Mouse (Mus musculus) embryo, embryonic 11 days (tissue): Measurements from ENCODE around the gene Fam214b.

Experiments used
- DNase-seq: peaks from one replicate; pipeline ENCODE4 v3.0.0-alpha.2; 2015

Gene Fam214b

GRCm38 (mm10) chr4:43038567-43039495 is 7.2 kb downstream of the Fam214b start:
- DNase-seq: no peak

DNA sequence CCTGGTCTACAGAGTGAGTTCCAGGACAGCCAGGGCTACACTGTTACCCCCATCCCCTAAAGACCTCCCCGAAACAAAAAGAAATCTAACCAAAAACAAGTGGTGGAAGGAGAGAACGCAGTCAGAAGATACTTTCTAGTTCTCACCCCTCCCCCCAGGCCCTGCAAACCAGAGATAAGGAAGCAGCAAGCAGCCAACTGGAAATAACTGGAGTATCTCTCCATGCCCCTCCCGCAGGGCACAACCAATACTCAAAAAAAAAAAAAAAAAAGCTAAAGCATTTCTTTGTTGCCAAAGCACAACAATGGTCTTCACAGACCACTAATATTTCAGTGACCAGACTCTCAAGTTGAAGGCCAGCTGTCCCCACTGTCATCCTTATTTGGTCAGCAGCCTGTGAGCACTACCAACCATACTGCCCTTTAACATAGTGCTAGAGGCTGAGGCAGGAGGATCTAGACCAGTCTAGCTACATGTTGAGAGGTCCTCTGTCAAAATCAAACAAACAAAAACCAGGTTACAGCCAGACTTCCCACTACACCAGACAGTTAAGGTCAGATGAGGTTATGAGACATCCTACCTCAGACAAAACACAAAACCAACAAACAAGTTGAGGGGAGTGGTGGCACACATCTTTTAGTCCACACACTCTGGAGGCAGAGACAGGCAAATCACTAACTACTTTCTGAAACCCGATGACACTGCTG is 8.0 kb downstream of the Fam214b start:
- DNase-seq: no peak

GRCm38 (mm10) chr4:43036356-43036755 is 9.7 kb downstream of the Fam214b start:
- no peak for DNase-seq

- no peak for DNase-seq
Measured at GRCm38 (mm10) chr4:43035851-43036250, 10.2 kb downstream of the Fam214b start.

DNA sequence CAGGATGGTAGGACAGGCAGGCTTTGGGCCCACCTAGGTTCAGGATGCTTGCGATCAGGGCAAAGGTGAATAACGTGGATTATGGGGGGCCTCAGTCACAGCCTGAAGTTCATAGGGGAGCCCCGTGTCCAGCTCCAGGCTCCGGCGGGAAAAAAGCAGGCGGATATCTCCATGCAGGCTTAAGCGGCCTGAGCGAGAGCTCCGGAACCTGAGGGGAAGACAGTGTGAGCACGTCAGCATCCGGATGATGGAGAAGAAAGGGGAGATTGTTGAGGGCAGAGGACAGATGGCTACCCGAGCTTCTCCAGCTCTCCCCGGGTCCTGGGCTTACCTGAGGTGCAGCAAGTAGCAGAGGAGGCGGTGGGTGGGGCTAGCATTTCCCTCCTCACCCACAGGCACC is 12.5 kb downstream of the Fam214b start:
- no peak for DNase-seq

DNA sequence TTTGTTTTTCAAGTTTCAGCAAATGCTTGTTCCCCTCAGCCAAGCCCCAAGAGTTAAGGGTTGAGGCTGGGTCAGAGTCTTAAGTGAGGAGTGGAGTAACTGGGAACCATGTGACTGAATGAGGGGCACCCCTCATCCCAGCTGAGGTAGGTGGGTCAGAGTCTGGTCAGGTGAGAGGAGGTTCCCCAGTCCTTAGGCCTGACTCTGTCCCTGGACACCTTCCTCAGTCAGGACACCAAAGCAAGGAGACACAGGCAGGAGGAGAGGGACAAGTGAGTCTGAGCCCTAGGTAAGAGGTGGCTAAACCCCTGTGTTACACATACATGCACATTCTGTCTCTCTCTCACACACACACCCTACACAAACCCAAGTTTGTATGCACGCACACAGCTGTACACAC is 13.5 kb downstream of the Fam214b start:
- DNase-seq: no peak

GRCm38 (mm10) chr4:43031237-43031995 is 14.6 kb downstream of the Fam214b start, which contains the start of gene Stoml2:
Gene Stoml2 (minus strand): TSS chr4:43031710.
- peak; percentile 97 for DNase-seq

- DNase-seq: peak; percentile 36
Measured at GRCm38 (mm10) chr4:43030780-43031230, 15.2 kb downstream of the Fam214b start.

DNA sequence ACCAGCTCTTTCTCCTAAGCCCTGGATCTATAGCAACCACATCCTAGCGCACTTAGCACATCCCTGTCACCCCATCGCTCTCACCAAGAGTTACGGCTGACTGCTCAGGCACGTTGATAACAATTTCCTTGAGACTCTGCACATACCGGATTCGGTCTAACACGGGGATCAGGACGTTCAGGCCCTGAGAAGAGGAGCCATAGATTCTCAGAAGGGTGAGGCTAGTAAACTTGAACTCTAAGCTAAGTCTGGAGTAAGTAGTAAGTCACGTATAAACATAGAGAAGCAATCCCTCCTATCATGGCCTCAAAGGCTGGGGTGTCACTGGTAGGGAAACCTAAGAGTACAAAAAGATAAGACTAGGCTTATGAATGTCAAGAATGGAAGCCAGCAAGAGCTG is 15.7 kb downstream of the Fam214b start:
- DNase-seq: no peak

GRCm38 (mm10) chr4:43029749-43030148 is 16.3 kb downstream of the Fam214b start:
- no peak for DNase-seq

DNA sequence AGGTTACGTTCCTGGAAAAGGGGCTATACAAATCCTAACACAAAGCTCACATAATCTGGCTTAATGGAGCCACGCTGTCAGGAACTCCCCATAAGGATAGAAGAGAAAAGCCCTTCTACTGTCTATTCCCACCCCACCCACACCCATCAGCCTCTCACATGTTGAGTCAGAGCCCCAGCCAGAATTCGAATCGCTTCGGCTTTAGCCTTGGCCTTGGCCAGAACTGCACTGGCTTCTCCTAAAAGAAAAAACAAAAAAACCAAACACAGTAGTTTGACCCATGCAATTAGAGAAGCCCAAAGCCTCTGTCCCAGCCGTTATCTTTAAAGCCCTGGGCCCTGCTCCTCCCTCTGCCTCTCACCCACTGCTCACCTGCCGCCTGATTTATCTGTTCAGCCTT is 16.9 kb downstream of the Fam214b start:
- no peak for DNase-seq

DNA sequence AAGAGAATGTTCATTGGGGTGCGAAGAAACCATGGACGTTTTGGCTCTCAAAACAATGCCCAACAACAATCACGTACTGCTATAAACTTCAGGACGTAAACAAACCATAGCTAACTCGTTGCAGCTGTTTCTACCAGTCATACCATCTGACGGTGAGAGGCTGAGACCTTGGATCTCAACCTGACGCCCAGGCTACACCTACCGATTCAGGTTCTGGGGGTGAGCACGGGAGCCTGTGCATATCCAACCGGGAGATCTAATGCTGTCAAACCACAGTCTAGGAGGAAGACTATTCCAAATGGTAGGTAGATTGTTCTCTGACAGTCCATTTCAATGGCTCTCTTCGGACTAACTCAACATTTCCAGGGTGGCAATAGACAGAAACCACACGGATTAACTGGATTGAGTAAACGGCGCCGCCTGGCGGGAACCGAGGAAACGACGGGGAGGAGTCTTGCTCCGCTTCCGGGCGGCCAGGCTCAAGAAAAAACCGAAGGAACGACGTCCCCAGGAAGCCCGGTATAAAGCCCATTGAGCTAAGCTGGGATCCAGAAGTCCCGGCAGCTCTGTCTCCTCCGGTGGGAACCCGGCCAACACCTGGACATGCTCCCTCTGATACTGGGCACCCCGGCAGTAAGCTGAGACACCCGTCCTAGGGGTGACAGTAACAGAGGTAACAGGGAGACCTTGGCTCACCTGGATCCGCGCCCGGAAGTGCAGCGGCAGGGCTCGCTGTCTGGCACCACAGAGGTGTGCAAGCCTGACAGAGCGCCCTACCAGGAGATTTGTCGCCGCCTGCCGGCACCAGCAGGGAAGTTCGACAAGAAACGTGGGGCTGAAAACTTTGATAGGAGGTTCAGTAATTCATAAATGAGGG is 20.7 kb downstream of the Fam214b start, which contains the start of gene Pigo:
Pigo (minus strand) TSS at position 736 of the 877 bp plus-strand sequence.
- peak; percentile 93 for DNase-seq

DNA sequence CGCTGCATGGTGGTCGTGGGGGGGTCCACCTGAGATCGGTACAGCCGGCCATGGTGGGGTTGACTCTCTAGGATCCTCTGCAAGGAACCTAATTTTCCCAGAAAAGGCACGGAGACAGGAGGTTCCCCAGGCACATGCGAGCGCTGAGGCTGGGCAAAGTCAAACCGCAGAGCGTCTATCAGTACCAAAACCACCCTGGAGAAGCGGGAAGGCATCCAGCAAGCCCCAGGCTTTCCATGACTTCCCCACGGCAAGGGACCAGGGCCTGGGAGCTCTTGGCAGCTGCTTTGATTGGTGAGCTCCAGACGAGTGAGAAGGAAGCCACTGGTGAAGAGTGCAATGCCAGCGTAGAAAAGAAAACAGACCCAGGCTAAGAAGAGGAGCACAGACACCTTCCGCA is 21.3 kb downstream of the Fam214b start:
- DNase-seq: no peak

DNA sequence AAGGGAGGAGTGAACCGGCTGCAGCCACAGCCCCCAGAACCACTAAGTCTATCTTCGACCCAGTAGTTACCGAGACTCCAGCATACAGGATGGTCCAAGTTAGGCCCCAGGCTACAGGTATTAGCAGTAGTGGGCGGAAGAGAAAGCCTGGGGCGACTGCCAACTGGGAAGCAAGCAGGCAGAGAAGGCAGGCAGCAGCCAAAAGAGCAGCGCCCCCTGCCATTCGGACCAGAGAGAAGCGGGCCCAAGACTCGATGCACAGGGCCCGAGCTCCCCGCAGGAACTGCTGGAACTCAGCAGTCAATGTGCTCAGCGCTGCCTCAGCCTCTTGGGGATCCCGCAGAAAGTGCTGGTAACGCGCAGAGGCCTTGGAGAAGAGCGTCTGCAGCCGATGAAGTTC is 24.7 kb downstream of the Fam214b start:
- no peak for DNase-seq

GRCm38 (mm10) chr4:43020876-43021275 is 25.1 kb downstream of the Fam214b start:
- no peak for DNase-seq

GRCm38 (mm10) chr4:43019641-43020465 is 26.2 kb downstream of the Fam214b start:
- no peak for DNase-seq

- DNase-seq: no peak
Measured at GRCm38 (mm10) chr4:43019176-43019575, 26.8 kb downstream of the Fam214b start.

- no peak for DNase-seq
Measured at GRCm38 (mm10) chr4:43018156-43018555, 27.9 kb downstream of the Fam214b start.

DNA sequence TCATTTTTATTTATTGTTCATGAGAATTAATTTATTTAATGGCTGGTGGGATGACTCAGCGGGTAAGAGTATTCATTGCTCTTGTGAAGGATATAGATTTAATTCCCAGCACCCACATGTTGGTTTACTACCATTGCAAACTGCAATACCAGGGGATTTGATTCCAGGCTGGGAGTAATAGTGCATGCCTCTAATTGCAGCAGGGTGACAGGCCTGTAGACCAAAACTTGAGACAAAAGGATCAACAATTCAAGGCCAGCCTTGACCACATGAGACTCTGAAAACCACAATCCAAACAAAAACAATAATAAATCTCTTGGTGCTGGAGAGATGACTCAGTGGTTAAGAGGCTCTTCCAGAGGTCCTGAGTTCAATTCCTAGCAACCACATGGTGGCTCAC is 33.9 kb downstream of the Fam214b start:
- no peak for DNase-seq

DNA sequence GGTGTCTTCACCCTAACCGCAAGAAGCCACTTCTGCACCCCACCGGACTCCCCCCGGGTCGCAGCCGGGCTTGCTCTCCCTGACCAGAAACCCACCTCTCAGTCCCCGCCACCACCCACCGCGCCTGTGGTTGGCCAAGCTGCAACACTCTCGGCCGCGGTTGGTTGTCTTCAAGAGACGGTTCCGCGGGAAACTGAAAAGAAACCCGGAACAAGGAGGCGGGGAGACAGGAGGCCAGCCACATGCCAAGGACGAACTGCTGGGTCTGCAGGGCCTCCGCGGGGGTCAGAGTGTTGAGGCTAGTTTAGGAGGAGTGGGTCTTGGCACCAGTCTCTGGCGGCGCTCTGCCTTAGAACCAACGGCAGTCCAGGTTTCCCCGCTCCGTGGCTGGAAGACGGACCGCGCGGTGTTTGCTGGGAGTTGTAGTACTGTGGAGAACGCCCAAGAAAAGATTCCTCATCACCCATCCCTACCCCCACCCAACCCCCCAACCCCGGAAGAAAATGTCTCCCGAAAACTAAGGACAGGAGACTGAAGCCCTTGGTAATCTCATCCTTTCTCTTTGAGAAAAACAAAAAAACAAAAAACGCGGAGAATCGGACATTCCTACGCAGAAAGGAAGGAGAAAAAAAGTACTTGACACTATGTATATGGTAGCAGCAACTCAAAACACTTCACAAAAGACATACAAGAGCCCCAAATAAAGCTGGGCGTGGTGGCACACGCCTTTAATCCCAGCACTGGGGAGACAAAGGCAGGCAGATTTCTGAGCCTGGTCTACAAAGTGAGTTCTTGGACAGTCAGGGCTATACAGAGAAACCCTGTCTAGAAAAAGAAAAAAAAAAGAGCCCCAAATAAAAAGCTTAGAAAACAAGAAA is 35.6 kb downstream of the Fam214b start, which contains the start of gene Fancg:
Fancg (minus strand) TSS at position 346 of the 878 bp plus-strand sequence.
- DNase-seq: peak; percentile 94
